Mouse (Mus musculus): ENCODE data around the gene Tbc1d22b. TPM values are rescaled to one million over a fixed set of nuclear protein-coding genes. Genes with fewer than 3 reads are reported as not detected.

Tbc1d22b gene
- polyA plus RNA-seq, 1 experiment from 2014 or later, result 16.2 TPM

DNA sequence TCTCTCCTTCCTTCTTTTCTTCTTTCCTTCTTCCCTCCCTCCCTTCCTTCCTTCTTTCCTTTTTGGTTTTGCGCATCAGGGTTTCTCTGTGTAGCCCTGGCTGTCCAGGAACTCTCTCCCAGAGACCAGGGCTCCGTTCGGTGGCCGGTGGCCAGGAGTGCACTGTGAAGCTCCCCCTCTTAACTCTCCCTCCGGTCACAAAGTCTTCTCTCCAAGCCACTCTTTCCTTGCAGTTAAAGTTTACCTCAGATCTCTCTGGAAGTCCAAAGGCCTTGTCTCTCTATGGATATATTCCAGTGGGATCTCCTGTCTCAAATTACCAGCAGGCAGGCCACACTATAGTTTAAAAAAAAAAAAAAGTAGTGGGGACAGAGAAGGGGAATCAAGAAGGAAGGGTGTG is 4.3 kb upstream of the Tbc1d22b start:
- Histone ChIP-seq H3K27ac (no peak overlapping the region), H3K4me3 (no peak overlapping the region), H3K27me3 (no peaks in the 10 kb centered on the region), H3K9ac (no peak overlapping the region), H3K9me3 (no peaks in the 10 kb centered on the region), H3K36me3 (no peaks in the 10 kb centered on the region), H3K4me1 (peaks cover 7% of the 10 kb centered on the region), H3K4me2 (replicated peaks) (no peak overlapping the region)
- no peak for ATAC-seq (ENCODE audit: low FRiP score, low read depth)
- 92% methylated on average over 5 of the region's 5 CpGs for WGBS

DNA sequence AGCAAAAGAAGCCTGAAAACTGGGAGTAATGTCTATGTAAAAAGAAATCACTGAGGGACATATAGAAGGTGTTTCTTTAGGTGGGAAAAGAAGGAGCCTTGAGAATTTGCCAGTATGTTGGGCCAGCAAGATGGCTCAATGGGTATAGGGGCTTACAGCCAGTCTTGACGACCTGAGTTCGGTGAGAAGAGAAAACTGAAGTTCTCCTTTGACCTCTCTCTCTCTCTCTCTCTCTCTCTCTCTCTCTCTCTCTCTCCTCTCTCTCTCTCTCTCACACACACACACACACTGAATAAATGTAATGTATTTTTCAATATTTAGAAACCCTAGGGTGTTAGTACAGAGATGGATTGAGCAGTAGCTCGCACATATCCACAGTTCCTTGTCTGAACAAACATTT is 1.1 kb upstream of the Tbc1d22b start:
- WGBS, result 69% methylated on average over 3 of the region's 3 CpGs
- no peak overlapping the region for H3K4me2 ChIP-seq (replicated peaks)
- peaks cover 17% of the 10 kb centered on the region for H3K4me1 ChIP-seq
- no peak for ATAC-seq (ENCODE audit: low FRiP score, low read depth)
- no peaks in the 10 kb centered on the region for H3K27me3 ChIP-seq
- no peak overlapping the region for H3K4me3 ChIP-seq
- no peaks in the 10 kb centered on the region for H3K9me3 ChIP-seq
- no peaks in the 10 kb centered on the region for H3K36me3 ChIP-seq
- H3K27ac ChIP-seq, result no peak overlapping the region
- H3K9ac ChIP-seq, result no peak overlapping the region

DNA sequence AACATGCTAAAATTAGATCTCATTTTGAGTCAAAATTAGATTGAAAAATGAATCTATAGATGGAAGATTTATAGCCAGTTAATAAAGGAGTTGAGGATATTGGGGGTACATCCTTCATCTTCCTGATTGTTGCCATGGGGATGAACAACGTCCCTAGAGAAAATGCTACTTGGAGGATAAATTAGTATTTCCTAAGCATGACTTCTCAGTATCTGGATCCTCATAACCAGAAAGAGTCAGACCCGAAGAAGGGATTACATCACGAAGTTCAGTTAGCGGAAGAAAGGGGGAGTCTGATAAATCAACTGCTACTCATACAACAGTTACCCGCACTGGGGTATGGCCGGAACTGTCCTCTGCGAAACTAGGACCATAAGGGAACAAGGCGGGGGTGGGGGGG is 591 bp upstream of the Tbc1d22b start:
- no peaks in the 10 kb centered on the region for H3K27me3 ChIP-seq
- H3K36me3 ChIP-seq, result no peaks in the 10 kb centered on the region
- peaks cover 17% of the 10 kb centered on the region for H3K4me1 ChIP-seq
- 53% methylated on average over 8 of the region's 8 CpGs for WGBS
- peak; percentile 29; the same call in 1 of the 2 replicates for ATAC-seq (ENCODE audit: low FRiP score, low read depth)
- no peak overlapping the region for H3K9ac ChIP-seq
- no peak overlapping the region for H3K27ac ChIP-seq
- H3K4me3 ChIP-seq, result peak overlapping the region; percentile 96; the same call in 1 of the 2 replicates
- H3K4me2 ChIP-seq (replicated peaks), result peak overlapping the region; percentile 98
- no peaks in the 10 kb centered on the region for H3K9me3 ChIP-seq

DNA sequence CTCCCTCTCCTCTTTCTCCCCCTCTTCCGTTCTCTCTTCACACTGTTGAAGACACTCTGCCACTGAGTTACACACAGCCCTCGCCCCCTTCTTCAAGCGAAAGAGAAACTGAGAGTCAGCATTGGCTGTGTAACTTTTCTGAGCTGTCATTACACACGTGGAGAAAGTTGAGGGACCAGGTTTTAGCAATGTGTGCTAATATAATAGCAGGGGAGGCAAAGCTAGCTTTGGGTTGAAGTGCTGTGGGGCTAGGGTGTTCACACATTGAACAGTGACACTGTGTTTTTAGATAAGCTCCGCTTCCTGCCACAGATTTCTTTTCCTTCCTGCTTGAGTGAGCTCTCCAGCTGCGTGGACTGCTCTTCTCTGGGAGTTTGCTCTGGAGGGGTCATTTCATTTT is 1.4 kb downstream of the Tbc1d22b start:
- H3K36me3 ChIP-seq, result no peaks in the 10 kb centered on the region
- WGBS, result 66% methylated on average over 6 of the region's 6 CpGs
- peak overlapping the region; percentile 96 for H3K4me3 ChIP-seq
- H3K4me2 ChIP-seq (replicated peaks), result peak overlapping the region; percentile 98
- H3K27me3 ChIP-seq, result no peaks in the 10 kb centered on the region
- ATAC-seq (ENCODE audit: low FRiP score, low read depth), result no peak
- H3K9me3 ChIP-seq, result no peaks in the 10 kb centered on the region
- H3K9ac ChIP-seq, result peak overlapping the region; percentile 95; the same call in 1 of the 2 replicates
- no peak overlapping the region for H3K27ac ChIP-seq
- peaks cover 17% of the 10 kb centered on the region for H3K4me1 ChIP-seq

GRCm38 (mm10) chr17:29552162-29552732 is 2.7 kb downstream of the Tbc1d22b start, which contains the start of gene Tmem217:
Gene Tmem217 (minus strand): TSS chr17:29552385.
- 91% methylated on average over 5 of the region's 5 CpGs for WGBS
- no peaks in the 10 kb centered on the region for H3K27me3 ChIP-seq
- H3K4me3 ChIP-seq, result 0 out of 2 replicates have a peak within 1 kb of the TSS, but pooled peaks have one; percentile 96
- no peak for ATAC-seq (ENCODE audit: low FRiP score, low read depth)
- H3K4me1 ChIP-seq, result peaks cover 17% of the 10 kb centered on the region
- no peak within 1 kb of the TSS for H3K9ac ChIP-seq
- peak within 1 kb of the TSS; percentile 98 for H3K4me2 ChIP-seq (replicated peaks)
- no peaks in the 10 kb centered on the region for H3K36me3 ChIP-seq
- H3K9me3 ChIP-seq, result no peaks in the 10 kb centered on the region
- no peak within 1 kb of the TSS for H3K27ac ChIP-seq

DNA sequence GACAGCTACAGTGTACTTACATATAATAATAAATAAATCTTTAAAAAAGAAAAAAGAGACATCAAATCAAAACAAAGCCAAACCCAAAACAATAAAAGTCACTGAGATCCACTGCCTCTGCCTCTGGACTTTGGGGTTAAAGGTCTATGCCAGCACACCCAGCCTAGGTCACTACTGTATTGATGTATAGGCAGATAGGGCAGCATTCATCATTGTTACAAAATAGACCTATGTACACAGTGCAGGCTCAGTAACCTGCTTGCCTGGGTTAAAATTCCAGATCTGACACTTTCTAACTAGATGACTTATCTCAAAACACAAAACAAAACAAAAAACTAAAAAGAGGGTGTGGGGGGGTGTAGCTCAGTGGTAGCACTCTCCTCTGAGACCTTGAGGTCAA is 4.6 kb downstream of the Tbc1d22b start:
- H3K27me3 ChIP-seq, result no peaks in the 10 kb centered on the region
- H3K4me1 ChIP-seq, result peaks cover 16% of the 10 kb centered on the region
- no peak overlapping the region for H3K4me2 ChIP-seq (replicated peaks)
- ATAC-seq (ENCODE audit: low FRiP score, low read depth), result no peak
- H3K9me3 ChIP-seq, result no peaks in the 10 kb centered on the region
- H3K9ac ChIP-seq, result no peak overlapping the region
- H3K36me3 ChIP-seq, result peaks cover 4% of the 10 kb centered on the region; the same call in 1 of the 2 replicates
- no peak overlapping the region for H3K4me3 ChIP-seq
- no peak overlapping the region for H3K27ac ChIP-seq

DNA sequence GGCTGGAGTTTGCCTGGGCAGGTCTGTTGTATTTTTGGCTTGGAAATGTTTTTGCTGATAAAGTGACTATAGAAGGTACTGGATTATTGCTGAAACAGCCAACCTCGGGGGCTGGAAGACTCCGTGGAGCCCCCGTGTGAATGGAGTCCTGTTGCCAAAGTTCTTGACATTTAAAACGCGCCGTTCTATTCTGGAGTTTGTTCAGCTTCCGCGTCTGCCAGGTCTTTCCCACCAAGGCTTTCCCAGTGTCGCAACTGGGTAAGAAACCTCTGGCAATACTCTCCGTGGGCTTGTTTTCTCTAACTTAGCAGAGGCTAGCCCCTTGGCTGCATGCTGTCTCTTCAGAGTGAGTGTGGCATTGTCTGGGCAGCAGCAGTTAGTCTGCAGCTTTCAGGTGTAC is 6.9 kb downstream of the Tbc1d22b start:
- H3K27ac ChIP-seq, result no peak overlapping the region
- H3K36me3 ChIP-seq, result peaks cover 13% of the 10 kb centered on the region
- H3K27me3 ChIP-seq, result no peaks in the 10 kb centered on the region
- ATAC-seq (ENCODE audit: low FRiP score, low read depth), result no peak
- H3K9me3 ChIP-seq, result no peaks in the 10 kb centered on the region
- H3K9ac ChIP-seq, result no peak overlapping the region
- H3K4me1 ChIP-seq, result no peaks in the 10 kb centered on the region
- H3K4me3 ChIP-seq, result no peak overlapping the region
- 94% methylated on average over 10 of the region's 10 CpGs for WGBS
- H3K4me2 ChIP-seq (replicated peaks), result no peak overlapping the region

GRCm38 (mm10) chr17:29556893-29557292 is 7.3 kb downstream of the Tbc1d22b start:
- Histone ChIP-seq H3K9ac (no peak overlapping the region), H3K4me1 (no peaks in the 10 kb centered on the region), H3K4me2 (replicated peaks) (no peak overlapping the region), H3K27ac (no peak overlapping the region), H3K9me3 (no peaks in the 10 kb centered on the region), H3K36me3 (peaks cover 13% of the 10 kb centered on the region), H3K27me3 (no peaks in the 10 kb centered on the region), H3K4me3 (no peak overlapping the region)
- ATAC-seq (ENCODE audit: low FRiP score, low read depth), result no peak
- WGBS, result 76% methylated on average over 7 of the region's 7 CpGs

GRCm38 (mm10) chr17:29558476-29558875 is 8.9 kb downstream of the Tbc1d22b start:
- H3K4me2 ChIP-seq (replicated peaks), result no peak overlapping the region
- no peak overlapping the region for H3K4me3 ChIP-seq
- ATAC-seq (ENCODE audit: low FRiP score, low read depth), result no peak
- WGBS, result 73% methylated on average over 5 of the region's 5 CpGs
- H3K36me3 ChIP-seq, result peaks cover 13% of the 10 kb centered on the region
- H3K27ac ChIP-seq, result no peak overlapping the region
- H3K27me3 ChIP-seq, result no peaks in the 10 kb centered on the region
- no peaks in the 10 kb centered on the region for H3K4me1 ChIP-seq
- H3K9me3 ChIP-seq, result no peaks in the 10 kb centered on the region
- H3K9ac ChIP-seq, result no peak overlapping the region

DNA sequence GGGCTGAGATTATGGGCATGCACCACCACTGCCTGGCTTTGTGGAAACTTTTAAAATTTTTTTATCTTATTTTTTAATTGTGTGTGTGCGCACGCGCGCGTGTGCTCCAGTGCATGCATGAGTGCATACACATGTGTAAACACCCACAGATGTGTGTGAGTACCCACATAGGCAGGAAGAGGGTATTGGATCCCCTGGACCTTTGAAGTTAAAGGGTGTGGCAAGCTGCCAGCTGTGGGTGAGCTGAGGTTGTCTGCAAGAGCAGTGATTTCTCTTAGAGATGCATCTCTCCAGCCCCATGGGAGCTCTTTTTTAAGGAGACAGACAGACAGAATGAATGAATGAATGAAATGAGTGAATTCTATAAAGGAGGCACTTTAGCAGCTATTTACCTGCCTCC is 15.9 kb downstream of the Tbc1d22b start:
- no peaks in the 10 kb centered on the region for H3K27me3 ChIP-seq
- WGBS, result 97% methylated on average over 5 of the region's 5 CpGs
- H3K27ac ChIP-seq, result no peak overlapping the region
- H3K4me1 ChIP-seq, result peaks cover 6% of the 10 kb centered on the region; the same call in 1 of the 2 replicates
- no peak overlapping the region for H3K4me2 ChIP-seq (replicated peaks)
- peaks cover 42% of the 10 kb centered on the region for H3K36me3 ChIP-seq
- no peak for ATAC-seq (ENCODE audit: low FRiP score, low read depth)
- no peak overlapping the region for H3K4me3 ChIP-seq
- no peaks in the 10 kb centered on the region for H3K9me3 ChIP-seq
- no peak overlapping the region for H3K9ac ChIP-seq

DNA sequence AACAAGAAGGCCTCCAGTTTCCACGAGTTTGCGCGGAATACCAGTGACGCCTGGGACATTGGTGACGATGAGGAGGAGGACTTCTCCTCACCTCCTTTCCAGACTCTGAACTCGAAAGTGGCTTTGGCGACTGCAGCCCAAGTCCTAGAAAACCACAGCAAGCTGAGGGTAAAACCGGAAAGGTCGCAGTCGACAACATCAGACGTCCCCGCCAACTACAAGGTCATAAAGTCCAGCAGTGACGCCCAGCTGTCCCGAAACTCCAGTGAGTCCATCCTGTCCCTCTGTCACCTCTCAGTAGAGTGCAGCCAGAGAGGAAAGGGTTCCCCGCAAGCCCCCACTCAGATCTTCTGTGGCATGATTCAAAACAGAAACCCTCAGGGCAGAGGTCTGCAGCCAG is 18.9 kb downstream of the Tbc1d22b start:
- Histone ChIP-seq H3K36me3 (peaks cover 71% of the 10 kb centered on the region), H3K27me3 (no peaks in the 10 kb centered on the region), H3K9me3 (no peaks in the 10 kb centered on the region), H3K27ac (no peak overlapping the region), H3K9ac (no peak overlapping the region), H3K4me2 (replicated peaks) (no peak overlapping the region), H3K4me1 (peaks cover 6% of the 10 kb centered on the region; the same call in 1 of the 2 replicates), H3K4me3 (no peak overlapping the region)
- ATAC-seq (ENCODE audit: low FRiP score, low read depth), result no peak
- WGBS, result 84% methylated on average over 15 of the region's 15 CpGs

- Histone ChIP-seq H3K9me3 (no peaks in the 10 kb centered on the region), H3K4me2 (replicated peaks) (no peak overlapping the region), H3K4me3 (no peak overlapping the region), H3K27ac (no peak overlapping the region), H3K4me1 (peaks cover 6% of the 10 kb centered on the region; the same call in 1 of the 2 replicates), H3K36me3 (peaks cover 74% of the 10 kb centered on the region), H3K9ac (no peak overlapping the region), H3K27me3 (no peaks in the 10 kb centered on the region)
- WGBS, result 82% methylated on average over 6 of the region's 6 CpGs
- no peak for ATAC-seq (ENCODE audit: low FRiP score, low read depth)
These were observed 20.2 kb downstream of the Tbc1d22b start for GRCm38 (mm10) chr17:29569831-29570230.

DNA sequence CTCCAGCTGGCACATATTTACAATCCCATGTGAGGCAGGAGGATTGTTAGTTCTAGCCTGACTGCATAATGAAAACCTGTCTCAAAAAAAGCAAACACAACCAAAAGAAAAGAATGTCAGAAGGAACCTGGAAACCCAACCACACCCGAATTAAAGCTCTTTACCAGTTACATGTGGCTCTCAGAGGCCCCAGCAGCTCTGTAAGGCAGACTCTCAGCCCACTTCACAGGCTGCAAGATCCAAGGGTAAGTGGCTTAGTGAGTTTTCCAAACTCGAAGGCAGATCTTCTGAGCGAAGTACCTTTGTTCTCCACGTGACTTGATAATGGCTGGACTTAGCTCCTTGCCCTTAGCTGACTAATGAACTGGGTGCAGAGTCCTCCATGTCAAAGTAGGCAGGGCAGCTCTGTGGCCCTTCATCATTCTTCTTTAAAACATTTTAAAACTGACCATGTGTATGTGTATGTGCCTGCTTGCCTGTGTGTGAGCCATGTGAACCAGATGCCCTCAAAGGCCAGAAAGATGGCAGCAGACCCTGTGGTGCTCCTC is 30.1 kb downstream of the Tbc1d22b start:
- Histone ChIP-seq H3K27me3 (no peaks in the 10 kb centered on the region), H3K4me3 (no peak overlapping the region), H3K4me2 (replicated peaks) (no peak overlapping the region), H3K4me1 (no peaks in the 10 kb centered on the region), H3K9ac (no peak overlapping the region), H3K9me3 (no peaks in the 10 kb centered on the region), H3K27ac (no peak overlapping the region), H3K36me3 (peaks cover 84% of the 10 kb centered on the region)
- ATAC-seq (ENCODE audit: low FRiP score, low read depth), result no peak
- 84% methylated on average over 4 of the region's 4 CpGs for WGBS
